Mouse (Mus musculus) embryonic fibroblast, embryonic 13.5 days (primary cell): ENCODE results near the gene Zbtb44.

ENCODE experiments used
- CTCF ChIP-seq: IDR thresholded peaks from 2 replicates; pipeline ENCODE4 v1.5.1; 2011; ENCODE audit warnings: mild to moderate bottlenecking, control low read depth, low read length, moderate library complexity, borderline replicate concordance; ENCODE audit not compliant: insufficient read depth
- POLR2A ChIP-seq: IDR thresholded peaks from 2 replicates; pipeline ENCODE4 v1.6.1; 2011; ENCODE audit warnings: low read depth, mild to moderate bottlenecking, control low read depth, low read length, moderate library complexity

DNA sequence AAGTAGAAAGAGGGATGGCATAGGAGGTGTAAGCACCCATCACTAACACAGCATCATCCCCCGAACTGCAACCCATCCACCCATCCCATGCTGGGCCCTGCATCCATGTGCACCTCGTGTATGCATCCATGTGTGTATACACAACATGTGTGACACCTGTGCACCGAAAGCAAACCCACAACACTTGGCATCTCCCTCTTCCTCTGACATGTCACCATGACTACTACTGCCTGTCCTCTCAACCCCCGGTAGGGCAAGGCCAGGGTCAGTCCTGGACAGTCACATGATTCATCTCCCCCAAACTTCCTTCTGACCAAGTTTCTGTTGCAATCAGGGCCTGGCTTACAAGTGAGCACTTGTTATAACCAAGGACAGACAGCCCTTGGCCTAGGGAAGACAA, 58.4 kb downstream of the Zbtb44 start:
- TF ChIP-seq CTCF (no peak), POLR2A (no peak)
